Mouse (Mus musculus): ENCODE results near the gene Cfap161. TPM values are rescaled to one million over a fixed set of nuclear protein-coding genes. Genes with fewer than 3 reads are reported as not detected.

The Cfap161 gene
- polyA plus RNA-seq (2012; rRNA removed) = not detected in 2 replicates

DNA sequence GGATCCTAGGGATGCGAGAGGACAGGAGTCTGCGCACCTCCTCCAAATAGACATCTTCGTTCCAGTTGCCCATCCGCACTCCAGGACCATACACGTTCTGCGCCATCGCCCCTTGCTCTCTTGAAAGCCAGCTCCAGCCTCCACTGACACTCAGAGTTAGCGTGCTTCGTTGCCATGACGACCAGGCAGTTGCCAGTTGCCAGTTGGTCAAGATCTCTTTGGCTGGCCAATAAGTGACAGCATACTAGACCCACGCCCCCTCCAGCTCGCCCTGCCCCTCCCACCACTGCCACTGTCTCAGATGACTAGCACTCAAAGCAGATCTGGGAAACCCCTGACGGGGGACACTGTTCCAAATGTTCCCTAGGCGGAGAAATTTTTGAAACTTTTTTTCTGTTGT, at the start of gene Cfap161:
TSS of gene Cfap161 (minus strand) at position 176 of the 400 bp plus-strand sequence.
- 20% methylated on average over 14 of the region's 14 CpGs for WGBS
- no peak for DNase-seq (ENCODE audit: low read depth, low spot score)

GRCm38 (mm10) chr7:83842486-83843259, 48.0 kb upstream of the Cfap161 start:
- no peak for DNase-seq (ENCODE audit: low read depth, low spot score)
- WGBS = 63% methylated on average over 6 of the region's 6 CpGs

GRCm38 (mm10) chr7:83840076-83840475, 45.4 kb upstream of the Cfap161 start:
- DNase-seq (ENCODE audit: low read depth, low spot score) = no peak
- 83% methylated on average over 2 of the region's 2 CpGs for WGBS

GRCm38 (mm10) chr7:83838525-83839224, 44.0 kb upstream of the Cfap161 start:
- 73% methylated on average over 5 of the region's 5 CpGs for WGBS
- DNase-seq (ENCODE audit: low read depth, low spot score) = no peak

- DNase-seq (ENCODE audit: low read depth, low spot score) = no peak
- 74% methylated on average over 7 of the region's 7 CpGs for WGBS
Observed at GRCm38 (mm10) chr7:83829355-83829754, 34.7 kb upstream of the Cfap161 start.

DNA sequence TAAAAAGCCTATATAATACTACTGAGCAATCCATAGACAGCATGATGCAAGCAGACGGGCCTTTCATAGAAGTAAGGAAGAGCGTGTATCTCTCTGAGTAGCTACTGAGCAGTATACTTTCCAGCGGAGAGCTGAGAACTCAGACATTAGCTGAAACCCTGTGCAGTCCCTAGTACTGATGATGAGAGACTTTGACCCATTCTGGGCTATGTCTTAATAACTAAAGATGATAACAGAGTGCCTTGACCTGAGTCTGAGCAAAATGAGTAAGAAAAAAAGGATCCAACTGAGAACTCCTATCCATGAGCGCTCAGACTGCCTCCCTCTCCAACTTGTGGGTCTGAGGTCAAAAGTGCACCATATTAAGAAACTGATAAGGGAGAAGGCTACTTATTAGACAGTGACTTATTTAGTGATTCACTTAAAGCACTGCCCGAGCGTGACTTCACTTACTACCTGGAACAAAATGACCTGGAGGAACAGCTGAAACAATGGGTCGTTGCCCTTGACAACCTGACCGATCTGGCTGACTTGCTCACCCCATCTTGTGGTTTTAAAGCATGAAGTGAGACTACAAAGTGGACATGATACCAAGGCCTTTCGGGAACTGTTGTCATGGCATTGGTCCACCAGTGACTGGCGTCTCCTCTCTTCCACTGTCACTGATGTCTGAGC, 32.9 kb upstream of the Cfap161 start:
- DNase-seq (ENCODE audit: low read depth, low spot score) = no peak
- 83% methylated on average over 10 of the region's 10 CpGs for WGBS

GRCm38 (mm10) chr7:83826808-83827207, 32.1 kb upstream of the Cfap161 start:
- DNase-seq (ENCODE audit: low read depth, low spot score) = no peak
- 64% methylated on average over 2 of the region's 2 CpGs for WGBS

DNA sequence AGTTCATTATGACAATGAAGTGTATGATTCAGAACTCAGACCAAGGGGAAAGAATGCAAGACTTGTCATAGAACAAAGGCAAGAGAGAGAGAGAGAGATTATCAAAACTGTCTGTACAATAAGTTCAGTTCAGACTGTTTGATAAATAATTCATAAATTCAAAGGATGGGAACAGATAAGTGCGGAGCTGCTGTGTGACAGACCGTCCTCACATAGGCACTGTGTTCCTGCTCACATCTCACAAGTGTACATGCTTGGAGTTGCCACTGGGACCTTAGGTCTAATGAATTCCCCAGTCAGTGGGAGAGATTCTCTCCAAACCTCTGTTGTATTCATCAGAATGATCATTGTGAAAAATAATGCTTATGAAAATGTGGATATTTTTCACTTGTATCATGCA, 27.3 kb upstream of the Cfap161 start:
- WGBS = 94% methylated on average over 2 of the region's 2 CpGs
- no peak for DNase-seq (ENCODE audit: low read depth, low spot score)

GRCm38 (mm10) chr7:83816886-83817285, 22.2 kb upstream of the Cfap161 start:
- WGBS = 98% methylated on average over 5 of the region's 5 CpGs
- no peak for DNase-seq (ENCODE audit: low read depth, low spot score)

GRCm38 (mm10) chr7:83815646-83816045, 21.0 kb upstream of the Cfap161 start:
- DNase-seq (ENCODE audit: low read depth, low spot score) = no peak
- 87% methylated on average over 1 of the region's 1 CpGs for whole genome bisulfite sequencing

DNA sequence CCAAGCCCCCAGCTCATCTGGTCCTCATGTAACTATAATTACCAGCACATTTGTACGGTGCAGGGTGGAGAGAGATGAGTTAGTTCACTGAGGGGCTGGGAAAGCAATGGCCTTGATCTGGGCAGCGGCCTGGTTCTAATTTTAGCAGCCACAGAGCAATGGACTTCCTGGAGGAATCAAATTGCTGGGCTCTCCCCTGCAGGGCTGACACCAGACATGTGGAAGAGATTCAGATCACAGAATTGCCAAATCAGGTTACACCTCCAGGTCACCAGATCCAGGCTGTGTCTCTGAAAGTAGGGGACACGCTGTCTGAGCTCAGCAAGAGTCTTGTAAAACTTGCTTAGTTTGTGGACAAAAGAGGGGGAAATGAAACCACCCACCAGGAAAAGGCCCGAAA, 19.3 kb upstream of the Cfap161 start:
- 13% methylated on average over 4 of the region's 4 CpGs for WGBS

GRCm38 (mm10) chr7:83813465-83813864, 18.8 kb upstream of the Cfap161 start:
- WGBS = 7% methylated on average over 3 of the region's 3 CpGs
- DNase-seq (ENCODE audit: low read depth, low spot score) = no peak

More for the DNA sequence above, 19.3 kb upstream of the Cfap161 start:
- DNase-seq (ENCODE audit: low read depth, low spot score) = no peak

GRCm38 (mm10) chr7:83813016-83813415, 18.3 kb upstream of the Cfap161 start:
- WGBS = 91% methylated on average over 6 of the region's 6 CpGs

GRCm38 (mm10) chr7:83812581-83812980, 17.9 kb upstream of the Cfap161 start:
- WGBS = 88% methylated on average over 10 of the region's 10 CpGs

More at GRCm38 (mm10) chr7:83813016-83813415, 18.3 kb upstream of the Cfap161 start:
- DNase-seq (ENCODE audit: low read depth, low spot score) = no peak

DNA sequence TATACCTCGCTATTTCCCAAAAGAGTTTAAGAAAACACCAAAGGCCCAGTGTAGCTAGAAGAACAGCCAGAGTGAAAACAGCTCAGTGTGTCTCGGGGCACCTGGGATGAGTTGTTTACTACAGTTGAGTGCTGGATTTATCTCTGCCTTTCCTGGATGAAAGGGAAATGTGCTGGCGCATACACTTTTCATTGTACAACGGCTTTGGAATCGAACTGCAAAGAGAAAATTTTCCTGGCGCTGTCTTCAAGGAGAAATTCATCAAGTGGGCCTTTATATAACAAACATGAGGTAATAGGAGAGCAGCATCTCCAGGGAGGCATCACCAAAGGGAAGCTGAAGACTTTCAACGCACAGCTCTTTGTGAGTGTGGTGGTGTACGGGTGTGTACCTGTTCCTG, 17.2 kb upstream of the Cfap161 start:
- WGBS = 72% methylated on average over 8 of the region's 8 CpGs
- no peak for DNase-seq (ENCODE audit: low read depth, low spot score)

More at GRCm38 (mm10) chr7:83812581-83812980, 17.9 kb upstream of the Cfap161 start:
- no peak for DNase-seq (ENCODE audit: low read depth, low spot score)

DNA sequence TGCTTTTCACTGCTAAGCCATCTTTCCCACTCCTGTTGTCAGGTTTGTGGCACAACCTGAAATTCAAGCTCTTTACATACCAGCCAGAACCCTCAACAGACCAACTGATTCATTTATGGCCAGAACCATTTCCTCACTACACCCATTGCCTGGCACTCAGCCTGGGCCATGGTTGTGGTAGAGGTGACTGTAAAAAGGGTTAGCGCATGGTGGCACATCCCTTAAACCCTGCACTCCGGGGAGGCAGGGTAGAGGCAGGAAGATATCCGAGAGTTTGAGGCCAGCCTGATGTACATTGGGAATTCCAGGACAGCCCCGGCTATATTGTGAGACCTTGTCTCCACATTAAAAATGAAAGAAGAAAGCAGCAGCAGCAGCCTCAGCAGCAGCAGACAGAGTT, 16.8 kb upstream of the Cfap161 start:
- 34% methylated on average over 4 of the region's 4 CpGs for WGBS
- peak; percentile 62 for DNase-seq (ENCODE audit: low read depth, low spot score)

- no peak for DNase-seq (ENCODE audit: low read depth, low spot score)
- WGBS = 61% methylated on average over 15 of the region's 15 CpGs
Observed at GRCm38 (mm10) chr7:83810141-83811100, 15.7 kb upstream of the Cfap161 start.

GRCm38 (mm10) chr7:83809715-83810114, 15.0 kb upstream of the Cfap161 start:
- 17% methylated on average over 3 of the region's 3 CpGs for WGBS
- DNase-seq (ENCODE audit: low read depth, low spot score) = no peak

DNA sequence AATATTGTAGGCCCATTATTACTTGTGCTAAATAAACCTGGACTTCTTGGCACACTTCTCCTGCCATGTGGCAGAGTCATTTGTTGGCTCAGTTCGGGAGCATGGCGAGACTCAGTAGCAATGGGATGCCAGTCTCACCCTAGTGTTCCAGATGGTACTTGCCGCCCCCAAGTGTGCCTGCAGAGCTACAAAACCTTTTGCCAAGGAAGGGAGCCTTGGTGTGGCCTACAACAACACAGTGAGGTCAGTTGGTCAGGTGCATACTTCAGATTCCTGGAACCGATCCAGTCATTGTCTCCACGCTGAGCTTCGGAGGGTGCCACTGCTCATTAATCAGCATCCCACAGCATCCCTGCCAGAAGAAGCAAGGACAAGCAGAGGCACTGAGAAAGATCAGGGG, 14.4 kb upstream of the Cfap161 start:
- no peak for DNase-seq (ENCODE audit: low read depth, low spot score)
- WGBS = 38% methylated on average over 6 of the region's 6 CpGs

Measured in large intestine, adult 2 months (tissue).